Mouse (Mus musculus) small intestine, adult 2 months (tissue): ENCODE data around the gene Dhx40. TPM values are rescaled to one million over a fixed set of nuclear protein-coding genes. Genes with fewer than 3 reads are reported as not detected.

Experiments
- H3K27ac ChIP-seq: fragments of 200-500 bp; 2 replicates; pipeline ENCODE4 v1.5.1; 2012; ENCODE audit warnings: low read depth, low read length, control low read depth, inconsistent platforms; ENCODE audit not compliant: insufficient read depth
- H3K27me3 ChIP-seq: fragments of 200-500 bp; 2 replicates; pipeline ENCODE4 v1.6.1; 2012; ENCODE audit warnings: mild to moderate bottlenecking, moderate library complexity, low read length, inconsistent platforms; ENCODE audit not compliant: control insufficient read depth, insufficient read depth
- H3K36me3 ChIP-seq: fragments of 200-500 bp; 2 replicates; pipeline ENCODE4 v1.6.1; 2012; ENCODE audit warnings: mild to moderate bottlenecking, low read length, control low read depth, inconsistent platforms; ENCODE audit not compliant: control insufficient read depth, insufficient read depth
- H3K4me1 ChIP-seq: fragments of 200-500 bp; 2 replicates; pipeline ENCODE4 v1.6.1; 2012; ENCODE audit warnings: low read length, inconsistent platforms, mixed read lengths; ENCODE audit not compliant: control insufficient read depth, insufficient read depth, insufficient read length
- H3K4me3 ChIP-seq: fragments of 200-500 bp; 2 replicates; pipeline ENCODE4 v1.5.1; 2012; ENCODE audit warnings: low read depth, mild to moderate bottlenecking, control low read depth, inconsistent platforms, low read length, moderate library complexity
- CTCF ChIP-seq: fragments of 200-500 bp; IDR thresholded peaks from 2 replicates; pipeline ENCODE4 v1.5.1; 2012; ENCODE audit warnings: low read depth, mild to moderate bottlenecking, control low read depth, inconsistent platforms, low read length, moderate library complexity, mixed read lengths; ENCODE audit not compliant: insufficient replicate concordance, insufficient read length; ENCODE audit errors: extremely low read depth
- POLR2A ChIP-seq: fragments of 200-500 bp; IDR thresholded peaks from 2 replicates; pipeline ENCODE4 v1.6.1; 2012; ENCODE audit warnings: low read depth, mild to moderate bottlenecking, control low read depth, inconsistent platforms, low read length, moderate library complexity
- WGBS: fragments of 180-500 bp; shearing (Covaris S2); methylation state at CpG from one replicate; pipeline ENCODE4 v1.1.7; 2018; 5-methylcytosine and 5-hydroxymethylcytosine counted together
- polyA plus RNA-seq: library from polyadenylated mRNA; depleted of rRNA; stranded (reverse); fragments of >200 nt; gene quantifications from 2 replicates; pipeline ENCODE4 v1.2.3, GENCODE M21; 2012

The Dhx40 gene
- polyA plus RNA-seq, 1 experiment: 2.0 TPM

- Histone ChIP-seq H3K4me1 (peaks cover 3% of the 10 kb centered on the region; the same call in 1 of the 2 replicates), H3K27ac (no peak overlapping the region), H3K36me3 (no peaks in the 10 kb centered on the region), H3K27me3 (no peaks in the 10 kb centered on the region), H3K4me3 (no peak overlapping the region)
- 23% methylated on average over 5 of the region's 5 CpGs for WGBS
- no peak for TF ChIP-seq POLR2A
- TF ChIP-seq CTCF: no peak
Observed at GRCm38 (mm10) chr11:86843831-86844230, 36.3 kb upstream of the Dhx40 start.

- no peaks in the 10 kb centered on the region for H3K36me3 ChIP-seq
- 82% methylated on average over 8 of the region's 8 CpGs for WGBS
Observed at GRCm38 (mm10) chr11:86841261-86841660, 33.7 kb upstream of the Dhx40 start.

GRCm38 (mm10) chr11:86840511-86841154, 33.1 kb upstream of the Dhx40 start:
- no peak overlapping the region for H3K27ac ChIP-seq
- WGBS: 7% methylated on average over 3 of the region's 3 CpGs
- no peaks in the 10 kb centered on the region for H3K27me3 ChIP-seq

More at GRCm38 (mm10) chr11:86841261-86841660, 33.7 kb upstream of the Dhx40 start:
- Histone ChIP-seq H3K4me3 (no peak overlapping the region), H3K4me1 (peaks cover 3% of the 10 kb centered on the region; the same call in 1 of the 2 replicates), H3K27ac (no peak overlapping the region), H3K27me3 (no peaks in the 10 kb centered on the region)
- TF ChIP-seq POLR2A: no peak
- TF ChIP-seq CTCF: no peak

GRCm38 (mm10) chr11:86839716-86840447, 32.3 kb upstream of the Dhx40 start:
- Histone ChIP-seq H3K4me3 (no peak overlapping the region), H3K27me3 (no peaks in the 10 kb centered on the region), H3K27ac (no peak overlapping the region), H3K4me1 (peaks cover 5% of the 10 kb centered on the region; the same call in 1 of the 2 replicates), H3K36me3 (no peaks in the 10 kb centered on the region)
- TF ChIP-seq POLR2A: no peak
- TF ChIP-seq CTCF: no peak
- WGBS: 50% methylated on average over 7 of the region's 7 CpGs

More at GRCm38 (mm10) chr11:86840511-86841154, 33.1 kb upstream of the Dhx40 start:
- Histone ChIP-seq H3K4me3 (no peak overlapping the region), H3K36me3 (no peaks in the 10 kb centered on the region), H3K4me1 (peaks cover 5% of the 10 kb centered on the region; the same call in 1 of the 2 replicates)
- TF ChIP-seq CTCF (no peak), POLR2A (no peak)

- no peak overlapping the region for H3K4me3 ChIP-seq
- WGBS: 97% methylated on average over 1 of the region's 1 CpGs
- no peaks in the 10 kb centered on the region for H3K27me3 ChIP-seq
- H3K4me1 ChIP-seq: peaks cover 5% of the 10 kb centered on the region; the same call in 1 of the 2 replicates
- TF ChIP-seq CTCF (no peak), POLR2A (no peak)
- H3K27ac ChIP-seq: no peak overlapping the region
- no peaks in the 10 kb centered on the region for H3K36me3 ChIP-seq
Observed at GRCm38 (mm10) chr11:86838792-86839191, 31.2 kb upstream of the Dhx40 start.

GRCm38 (mm10) chr11:86836366-86836765, 28.8 kb upstream of the Dhx40 start:
- no peak overlapping the region for H3K27ac ChIP-seq
- H3K4me3 ChIP-seq: no peak overlapping the region
- TF ChIP-seq CTCF (peak; percentile 92; the same call in 1 of the 2 replicates), POLR2A (no peak)
- WGBS: 19% methylated on average over 2 of the region's 2 CpGs
- no peaks in the 10 kb centered on the region for H3K36me3 ChIP-seq
- H3K27me3 ChIP-seq: no peaks in the 10 kb centered on the region
- H3K4me1 ChIP-seq: peaks cover 3% of the 10 kb centered on the region; the same call in 1 of the 2 replicates
